Mouse (Mus musculus) testis, adult 2 months (tissue): Measurements from ENCODE around the gene Pbx2.
A peak's percentile ranks its signal among the peaks of the same experiment; 100 is the strongest.

Source experiments
- CTCF ChIP-seq: fragments of 200-500 bp; IDR thresholded peaks from 2 replicates; pipeline ENCODE4 v1.5.1; 2012; ENCODE audit warnings: low read depth, mild to moderate bottlenecking, inconsistent platforms, low read length, moderate library complexity; ENCODE audit not compliant: control insufficient read depth, insufficient read depth, insufficient replicate concordance
- POLR2A ChIP-seq: fragments of 200-500 bp; IDR thresholded peaks from 2 replicates; pipeline ENCODE4 v1.6.1; 2012; ENCODE audit warnings: low read depth, mild to moderate bottlenecking, inconsistent platforms, low read length, moderate library complexity; ENCODE audit not compliant: control insufficient read depth

DNA sequence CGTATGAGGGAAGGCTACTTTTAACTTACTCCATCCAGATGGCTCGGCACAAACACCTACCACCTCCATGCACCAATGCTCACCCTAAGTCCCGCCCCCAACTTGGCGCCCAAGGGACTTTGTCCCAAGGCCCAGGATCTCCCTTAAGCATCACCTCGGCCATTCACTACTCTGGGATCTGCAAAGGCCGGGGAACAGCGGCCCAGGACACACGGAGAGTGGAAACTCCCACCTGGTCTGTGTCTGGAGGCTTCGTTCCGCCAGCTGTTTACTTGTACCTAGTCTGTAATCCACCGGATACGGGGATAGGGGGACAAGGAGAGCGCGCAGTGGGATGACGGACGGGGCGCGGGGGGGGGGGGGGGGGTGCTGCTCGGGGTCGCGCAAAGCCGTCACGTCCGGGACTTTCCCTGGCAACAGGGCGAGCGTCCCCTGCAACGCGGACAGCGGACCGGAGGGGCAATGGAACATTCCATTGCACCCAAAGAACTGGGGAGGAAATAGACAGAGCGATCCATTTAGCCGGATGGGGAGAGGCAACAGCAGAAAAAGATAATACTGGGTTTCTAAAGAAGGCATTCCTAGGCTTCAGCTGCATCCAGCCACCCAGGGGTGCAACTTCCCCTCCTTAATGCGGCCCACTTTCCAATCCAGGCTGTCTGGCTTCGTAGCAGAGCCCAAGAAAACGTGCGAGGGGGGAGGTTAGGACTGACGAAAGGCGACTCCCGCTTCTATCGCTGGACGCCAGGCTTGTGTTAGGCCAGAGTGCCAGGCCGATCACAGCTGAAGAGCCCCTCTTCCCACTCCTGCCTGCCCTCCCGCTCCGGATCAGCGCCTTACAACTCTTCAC lies 36.3 kb downstream of the Pbx2 start:
- TF ChIP-seq POLR2A (peak; percentile 48; the same call in 1 of the 2 replicates), CTCF (no peak)
